ENCODE assay signal across 9 mouse cellular contexts in the genomic region with DNA sequence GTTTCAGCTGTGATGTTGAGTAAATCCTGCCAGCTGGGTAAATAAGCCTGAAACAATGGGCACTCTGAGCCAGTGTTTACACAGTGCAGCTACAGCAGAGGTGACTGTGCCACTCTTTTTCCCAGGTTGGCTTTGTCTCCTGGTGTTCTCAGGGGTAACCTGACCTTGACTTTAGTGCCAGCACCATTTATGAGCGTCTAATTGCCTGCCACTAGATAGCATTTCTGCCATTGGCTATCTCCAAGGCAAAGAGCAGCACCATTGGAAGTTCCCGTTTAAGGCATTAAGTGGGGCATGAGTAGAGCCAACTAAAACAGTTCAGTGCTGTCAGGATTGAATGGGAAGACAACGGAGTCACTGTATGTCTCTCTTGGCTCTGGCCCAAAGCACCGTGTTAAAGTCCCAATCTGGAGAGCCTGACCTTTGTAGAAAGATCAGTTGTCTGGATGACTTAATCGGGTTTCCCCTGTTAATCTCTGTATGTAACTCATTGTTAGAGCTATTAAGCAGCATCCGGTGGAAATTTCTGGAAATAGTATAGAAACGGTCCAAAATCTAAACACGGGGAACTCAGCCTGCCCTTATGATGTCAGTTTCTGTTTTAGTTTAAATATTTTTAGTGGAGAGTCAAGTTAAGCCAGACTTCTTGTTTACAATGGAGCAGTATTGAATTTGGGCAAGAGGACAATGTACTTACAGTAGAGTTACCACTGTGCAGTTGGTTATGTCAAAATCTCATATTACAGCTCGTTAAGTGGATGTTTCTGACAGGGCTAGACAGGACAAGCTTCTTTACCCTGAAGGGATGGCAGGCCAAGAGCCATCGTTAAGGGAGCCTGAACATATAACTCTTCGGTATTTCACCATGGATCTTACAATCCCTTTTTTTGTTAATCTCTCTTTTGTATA. TPM values are rescaled to one million over a fixed set of nuclear protein-coding genes. Genes with fewer than 3 reads are reported as not detected.
DNase-seq lines count a peak whose midpoint lies in the region; ATAC-seq lines count a peak whose summit lies in the region.
"Had no signal": no experiment of that assay in that cellular context is flagged by ENCODE, and none has a peak within 500 bp of the region (broad histone marks: within the 10 kb centered on the region; RNA-seq: fewer than 3 reads in every experiment).

No protein-coding gene starts in this region.

- intact Hi-C loops in heart, postnatal 14 days (cut with DNase I) = loop anchor here (1.0 to 5.0 kb wide), 2 partner anchors 55 to 352 kb away; no protein-coding TSS in a partner anchor

- no peak overlapping the region for H3K4me3 ChIP-seq in embryonic facial prominence, embryonic 11.5 days (ENCODE audit: low read depth, low read length)
- H3K4me3 ChIP-seq in embryonic facial prominence, embryonic 10.5 days = no peak overlapping the region

- WGBS in embryonic facial prominence, embryonic 11.5 days = 41% methylated on average over 11 of the region's 11 CpGs
- WGBS in embryonic facial prominence, embryonic 10.5 days = 57% methylated on average over 11 of the region's 11 CpGs

- no peak overlapping the region for H3K27ac ChIP-seq in embryonic facial prominence, embryonic 11.5 days (replicated peaks; ENCODE audit: low read depth, low read length)
- no peak overlapping the region for H3K27ac ChIP-seq in embryonic facial prominence, embryonic 10.5 days (replicated peaks)

- H3K9me3 ChIP-seq in embryonic facial prominence, embryonic 11.5 days (replicated peaks; ENCODE audit: control insufficient read depth, low read length) = no peaks in the 10 kb centered on the region
- H3K9me3 ChIP-seq in embryonic facial prominence, embryonic 10.5 days = no peaks in the 10 kb centered on the region

- no peaks in the 10 kb centered on the region for H3K36me3 ChIP-seq in embryonic facial prominence, embryonic 11.5 days (replicated peaks; ENCODE audit: control insufficient read depth, insufficient read depth, low read depth, low read length)
- no peaks in the 10 kb centered on the region for H3K36me3 ChIP-seq in embryonic facial prominence, embryonic 10.5 days (replicated peaks)

- no peaks in the 10 kb centered on the region for H3K27me3 ChIP-seq in embryonic facial prominence, embryonic 11.5 days (ENCODE audit: control insufficient read depth, insufficient read depth, low read length)
- no peaks in the 10 kb centered on the region for H3K27me3 ChIP-seq in embryonic facial prominence, embryonic 10.5 days (replicated peaks; ENCODE audit: low read depth, poor library complexity, severe bottlenecking)

- ATAC-seq in embryonic facial prominence, embryonic 11.5 days (replicated peaks; ENCODE audit: insufficient number of reproducible peaks, low FRiP score, low TSS enrichment, low read depth) = no peak
- no peak for ATAC-seq in monocyte, adult 5-6 weeks (replicated peaks; ENCODE audit: insufficient number of reproducible peaks, low FRiP score, low TSS enrichment, poor library complexity, severe bottlenecking)

- peak; percentile 18 for DNase-seq in embryonic facial prominence, embryonic 11.5 days (ENCODE audit: low spot score)
- DNase-seq in embryonic facial prominence, embryonic 10.5 days (ENCODE audit: low spot score) = no peak
- DNase-seq in Muller cell, postnatal 12 days (ENCODE audit: inconsistent ontology term) = peak; percentile 69
- peak; percentile 19 to 24 for DNase-seq in heart, postnatal 14 days
- peak; percentile 11 for DNase-seq in lung, postnatal 14 days
- no peak for DNase-seq in right cerebral cortex, postnatal 4 days
- no peak for DNase-seq in cerebellum, adult 11 months

- no peak overlapping the region for H3K4me2 ChIP-seq in embryonic facial prominence, embryonic 11.5 days (ENCODE audit: low read depth, low read length)

- H3K4me1 ChIP-seq in embryonic facial prominence, embryonic 11.5 days (ENCODE audit: control insufficient read depth, insufficient read depth, low read length) = no peaks in the 10 kb centered on the region
- H3K4me1 ChIP-seq in embryonic facial prominence, embryonic 10.5 days = peaks cover 9% of the 10 kb centered on the region

- no peak overlapping the region for H3K9ac ChIP-seq in embryonic facial prominence, embryonic 11.5 days (replicated peaks; ENCODE audit: low read length)

RNA-seq across cellular contexts. Expression of gene Stat4, which starts 10.1 kb away (rescaled TPM):
- 1.2 and 2.3 TPM in 2 replicates for polyA plus RNA-seq in embryonic facial prominence, embryonic 11.5 days (2014; fragmentation: Nextera tagmentation; extraction: Ambion mirVana)
- polyA plus RNA-seq in embryonic facial prominence, embryonic 10.5 days (2016; fragmentation: Nextera tagmentation; extraction: Ambion mirVana) = 1.1 and 1.9 TPM in 2 replicates
- under 1 TPM; 0.33 to 0.61 TPM for total RNA-seq in heart, postnatal 14 days (2021)
- 78.3 to 278 TPM (median 108 TPM) in 3 replicates for total RNA-seq in monocyte, adult 5-6 weeks (2017)
- polyA plus RNA-seq: C2C12 had no signal

Comparison
In these comparisons a context has a peak if more than half of its experiments do, and no peak if none do; other contexts are left out.
1. DNase-seq: peak in embryonic facial prominence, embryonic 11.5 days (single experiment), Muller cell, postnatal 12 days (single experiment), heart, postnatal 14 days (2 of 2) and lung, postnatal 14 days (single experiment); none in embryonic facial prominence, embryonic 10.5 days (single experiment), right cerebral cortex, postnatal 4 days (single experiment) and cerebellum, adult 11 months (single experiment).
2. RNA of gene Stat4, which starts 10.1 kb away (total RNA-seq): 78.3 to 278 TPM in monocyte, adult 5-6 weeks; 0.33 to 0.61 TPM in heart, postnatal 14 days; every median in the first group is over 10 times any median in the second.